Mouse (Mus musculus) liver, adult 2 months (tissue): ENCODE data around the gene Entpd2.

ENCODE experiments used
- CTCF ChIP-seq: fragments of 200-500 bp; IDR thresholded peaks from 2 replicates; pipeline ENCODE4 v1.5.1; 2011; ENCODE audit warnings: low read depth, low read length, control low read depth
- POLR2A ChIP-seq: fragments of 200-500 bp; IDR thresholded peaks from 2 replicates; pipeline ENCODE4 v1.6.1; 2011; ENCODE audit warnings: low read length, control low read depth; ENCODE audit not compliant: insufficient read depth; ENCODE audit errors: extremely low read depth

GRCm38 (mm10) chr2:25400291-25400690, 4.6 kb downstream of the Entpd2 start:
- no peak for TF ChIP-seq CTCF
- no peak for TF ChIP-seq POLR2A
